Mouse (Mus musculus) limb, embryonic 14.5 days (tissue): Measurements from ENCODE around the gene Podxl2. TPM values are rescaled to one million over a fixed set of nuclear protein-coding genes. Genes with fewer than 3 reads are reported as not detected.

Experiments used
- ATAC-seq: fragments of 200-750 bp; cut with Nextera tagmentation; 2 replicates; pipeline ENCODE4 v1.8.0; 2017; ENCODE audit warnings: low read depth, moderate number of reproducible peaks, moderate TSS enrichment; ENCODE audit not compliant: low FRiP score
- DNase-seq: peaks from one replicate; pipeline ENCODE4 v3.0.0-alpha.2; 2015; ENCODE audit warnings: low spot score
- H3K27ac ChIP-seq: fragments of 300-500 bp; sonication (generic); replicated peaks from 2 replicates; pipeline ENCODE4 v1.5.1; 2014; ENCODE audit warnings: low read depth, mild to moderate bottlenecking, low read length, moderate library complexity, mixed read lengths
- H3K27me3 ChIP-seq: fragments of 300-500 bp; sonication (generic); 2 replicates; pipeline ENCODE4 v1.6.1; 2014; ENCODE audit warnings: low read length, mixed read lengths; ENCODE audit not compliant: control insufficient read depth, insufficient read depth
- H3K36me3 ChIP-seq: fragments of 300-500 bp; sonication (generic); 2 replicates; pipeline ENCODE4 v1.6.1; 2014; ENCODE audit warnings: mild to moderate bottlenecking, low read length, moderate library complexity, mixed read lengths; ENCODE audit not compliant: control insufficient read depth, insufficient read depth
- H3K4me1 ChIP-seq: fragments of 300-500 bp; sonication (generic); 2 replicates; pipeline ENCODE4 v1.6.1; 2014; ENCODE audit warnings: antibody characterized with exemption, low read length, mixed read lengths; ENCODE audit not compliant: control insufficient read depth, insufficient read depth
- H3K4me2 ChIP-seq: fragments of 300-500 bp; sonication (generic); replicated peaks from 2 replicates; pipeline ENCODE4 v1.6.1; 2014; ENCODE audit warnings: low read depth, mild to moderate bottlenecking, low read length, moderate library complexity; ENCODE audit not compliant: severe bottlenecking
- H3K4me3 ChIP-seq: fragments of 300-500 bp; sonication (generic); replicated peaks from 2 replicates; pipeline ENCODE4 v1.5.1; 2014; ENCODE audit warnings: low read length
- H3K9ac ChIP-seq: fragments of 300-500 bp; sonication (generic); 2 replicates; pipeline ENCODE4 v1.6.1; 2014; ENCODE audit warnings: mild to moderate bottlenecking, low read depth, low read length, moderate library complexity; ENCODE audit not compliant: severe bottlenecking
- H3K9me3 ChIP-seq: fragments of 300-500 bp; sonication (generic); 2 replicates; pipeline ENCODE4 v1.6.1; 2016; ENCODE audit warnings: low read length; ENCODE audit not compliant: control insufficient read depth
- POLR2A ChIP-seq: fragments of 200-500 bp; IDR thresholded peaks from 2 replicates; pipeline ENCODE4 v1.8.0; 2012; ENCODE audit warnings: inconsistent platforms, mild to moderate bottlenecking, moderate library complexity, borderline replicate concordance; ENCODE audit not compliant: insufficient read depth, insufficient read length; ENCODE audit errors: extremely low read depth
- WGBS: fragments of 180-500 bp; shearing (Covaris S2); extraction: QIAGEN DNeasy Blood & Tissue Kit; methylation state at CpG from one replicate; pipeline ENCODE4 v1.1.7; 2014; 5-methylcytosine and 5-hydroxymethylcytosine counted together
- polyA plus RNA-seq, 2 experiments: library from polyadenylated mRNA; depleted of rRNA in 1 of 2; stranded (reverse) in 1 of 2; unstranded in 1 of 2; fragments of >200 nt; fragmentation: Nextera tagmentation in 1 of 2; extraction: Ambion mirVana in 1 of 2; gene quantifications; 2 replicates each; pipeline versions ENCODE4 v1.2.1 to v1.2.3; 2012 to 2014

The Podxl2 gene
- polyA plus RNA-seq, 2 experiments = 96.2 to 192 TPM

DNA sequence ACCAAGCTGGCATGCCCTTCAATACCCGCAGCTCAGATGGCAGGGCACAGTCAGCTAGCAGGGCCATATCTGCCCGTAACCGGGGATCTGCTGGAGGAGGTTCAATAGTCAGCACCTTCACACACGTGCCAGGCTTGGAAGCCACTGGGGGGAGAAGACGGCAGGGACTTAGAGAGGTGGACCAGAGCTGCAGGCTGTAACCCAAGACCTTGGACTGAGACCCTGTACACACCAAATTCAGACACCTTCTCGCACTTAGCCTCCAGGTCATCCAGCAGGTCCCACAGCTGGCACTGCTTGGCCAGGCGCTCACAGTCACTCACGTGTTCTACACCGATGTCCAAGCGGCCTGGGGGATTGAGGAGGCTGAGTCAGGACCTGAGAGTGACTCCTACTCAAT lies 36.2 kb downstream of the Podxl2 start:
- Histone ChIP-seq H3K27me3 (no peaks in the 10 kb centered on the region), H3K27ac (no peak overlapping the region), H3K4me2 (no peak overlapping the region), H3K9me3 (no peaks in the 10 kb centered on the region), H3K9ac (no peak overlapping the region), H3K36me3 (peaks cover 42% of the 10 kb centered on the region), H3K4me1 (peaks cover 13% of the 10 kb centered on the region), H3K4me3 (no peak overlapping the region)
- ATAC-seq (no peak), DNase-seq (no peak)
- no peak for TF ChIP-seq POLR2A
- WGBS = 95% methylated on average over 10 of the region's 10 CpGs

DNA sequence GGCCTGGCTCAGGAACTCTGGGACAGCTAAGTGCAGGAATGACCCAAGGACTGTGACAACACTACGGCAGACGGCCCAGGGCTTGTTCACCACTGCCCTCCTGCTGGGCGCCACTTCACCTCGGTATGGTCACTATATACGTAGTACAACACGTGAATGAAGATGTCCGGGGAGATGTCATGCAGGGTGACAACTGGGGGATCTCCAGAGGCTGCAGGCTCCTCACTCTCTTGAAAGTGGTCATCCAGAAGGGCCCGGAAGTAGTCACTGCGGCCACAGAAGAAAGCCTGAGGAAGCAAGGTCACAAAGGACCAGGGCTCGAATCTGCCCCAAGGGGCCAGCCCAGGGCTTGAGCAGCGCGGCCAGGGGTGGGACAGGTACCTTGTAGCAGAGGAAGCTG lies 36.8 kb downstream of the Podxl2 start:
- 90% methylated on average over 12 of the region's 12 CpGs for WGBS
- Histone ChIP-seq H3K4me3 (no peak overlapping the region), H3K27me3 (no peaks in the 10 kb centered on the region), H3K27ac (no peak overlapping the region), H3K4me1 (peaks cover 8% of the 10 kb centered on the region), H3K4me2 (no peak overlapping the region), H3K36me3 (peaks cover 42% of the 10 kb centered on the region), H3K9me3 (no peaks in the 10 kb centered on the region), H3K9ac (no peak overlapping the region)
- ATAC-seq = no peak
- DNase-seq = no peak
- TF ChIP-seq POLR2A = no peak

DNA sequence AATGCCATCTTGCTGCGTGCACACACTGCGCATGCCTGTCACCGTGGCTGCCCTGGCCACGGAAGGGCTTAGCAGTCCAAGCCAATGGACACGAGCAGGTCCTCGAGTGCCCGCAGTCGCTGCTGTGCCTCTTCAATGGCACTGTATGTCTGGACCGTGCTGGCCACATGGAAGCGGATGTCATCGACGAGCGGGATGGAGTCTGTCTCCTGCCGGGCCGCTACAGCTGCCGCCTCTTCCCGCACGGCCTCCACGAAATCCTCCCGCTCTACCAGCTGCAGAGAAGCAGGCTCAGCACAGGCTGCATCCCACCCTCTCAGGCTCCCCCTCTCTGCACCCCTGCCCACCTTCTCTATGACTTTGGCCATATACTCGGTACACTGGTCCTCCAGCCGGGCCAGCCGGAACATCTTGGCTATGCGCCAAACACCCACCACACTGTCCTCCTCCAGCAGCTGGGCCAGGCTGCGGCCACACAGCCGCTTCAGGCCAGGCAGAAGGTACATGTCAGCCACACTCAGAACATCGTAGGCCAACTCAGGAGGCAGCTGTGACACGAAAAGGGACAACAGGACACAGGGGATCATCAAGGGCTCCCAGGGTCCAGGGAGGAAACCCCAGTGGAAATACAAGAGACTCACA lies 38.5 kb downstream of the Podxl2 start:
- no peaks in the 10 kb centered on the region for H3K9me3 ChIP-seq
- no peak for TF ChIP-seq POLR2A
- H3K9ac ChIP-seq = no peak overlapping the region
- H3K4me2 ChIP-seq = no peak overlapping the region
- no peak overlapping the region for H3K4me3 ChIP-seq
- peaks cover 7% of the 10 kb centered on the region for H3K4me1 ChIP-seq
- H3K27ac ChIP-seq = no peak overlapping the region
- H3K27me3 ChIP-seq = no peaks in the 10 kb centered on the region
- 88% methylated on average over 28 of the region's 28 CpGs for WGBS
- H3K36me3 ChIP-seq = peaks cover 42% of the 10 kb centered on the region
- no peak for ATAC-seq
- DNase-seq = no peak

DNA sequence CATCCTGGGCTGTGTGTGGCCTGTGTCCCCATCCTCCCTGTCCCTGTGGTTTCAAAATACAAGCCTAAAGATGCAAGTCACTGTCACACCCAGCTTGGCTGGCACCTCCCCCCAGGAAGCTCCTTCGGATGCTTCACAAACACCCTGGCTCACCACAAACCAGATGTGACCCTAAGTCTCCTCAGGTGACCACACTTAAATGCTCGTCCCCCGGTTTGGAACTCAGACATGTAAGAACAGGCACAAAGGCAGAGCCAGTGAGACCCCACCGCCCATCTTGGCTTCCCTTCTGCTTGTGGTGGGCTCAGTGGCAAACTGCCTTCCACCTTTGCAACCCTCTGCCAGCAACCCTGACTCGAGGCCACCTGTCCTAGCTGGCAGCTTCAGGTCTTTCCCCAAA lies 39.8 kb downstream of the Podxl2 start:
- Histone ChIP-seq H3K9ac (no peak overlapping the region), H3K4me1 (no peaks in the 10 kb centered on the region), H3K27me3 (no peaks in the 10 kb centered on the region), H3K4me2 (no peak overlapping the region), H3K27ac (no peak overlapping the region), H3K4me3 (no peak overlapping the region), H3K36me3 (peaks cover 42% of the 10 kb centered on the region), H3K9me3 (no peaks in the 10 kb centered on the region)
- no peak for DNase-seq
- 57% methylated on average over 5 of the region's 5 CpGs for WGBS
- ATAC-seq = no peak
- TF ChIP-seq POLR2A = no peak

DNA sequence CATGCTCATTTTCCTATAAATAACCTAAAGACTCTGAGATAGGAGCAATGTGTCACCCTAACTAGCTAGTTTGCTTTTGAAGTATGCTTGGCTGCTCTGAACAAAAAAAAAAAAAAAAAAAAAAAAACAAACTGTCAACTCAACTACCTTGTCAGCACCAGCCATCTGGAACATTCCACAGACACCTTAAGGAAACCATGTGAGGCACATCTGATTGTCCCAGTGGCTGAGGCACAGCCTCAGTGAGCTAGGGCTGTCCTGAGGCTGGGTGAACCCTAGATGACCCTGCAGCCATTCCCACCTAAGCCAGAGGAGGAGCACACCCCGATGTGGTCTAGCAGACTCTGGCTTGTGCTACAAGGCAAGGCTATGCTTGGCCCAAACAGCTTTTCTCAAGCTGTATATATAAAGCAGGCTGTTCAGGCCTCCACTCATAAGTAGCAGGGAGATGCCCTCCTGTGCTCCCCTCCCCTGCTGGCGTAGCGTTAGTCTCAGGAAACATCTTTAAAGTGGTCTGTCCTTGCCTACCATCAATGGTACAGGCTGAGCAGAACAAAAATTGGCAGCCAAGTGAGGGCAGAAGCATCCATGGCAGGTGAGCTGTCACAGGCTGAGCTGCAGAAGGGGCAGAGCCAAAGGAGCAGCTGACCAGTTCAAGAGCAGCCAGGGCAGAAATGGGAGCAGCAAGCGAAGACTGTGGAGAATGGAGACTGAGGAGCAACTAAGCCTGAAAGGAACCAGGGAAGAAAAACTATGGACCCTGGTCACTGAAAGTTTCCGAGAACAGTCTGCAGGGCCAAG lies 41.3 kb downstream of the Podxl2 start:
- no peak overlapping the region for H3K27ac ChIP-seq
- no peak for ATAC-seq
- no peak for DNase-seq
- no peaks in the 10 kb centered on the region for H3K9me3 ChIP-seq
- H3K9ac ChIP-seq = no peak overlapping the region
- H3K4me1 ChIP-seq = no peaks in the 10 kb centered on the region
- 80% methylated on average over 5 of the region's 5 CpGs for WGBS
- peaks cover 30% of the 10 kb centered on the region for H3K36me3 ChIP-seq
- H3K27me3 ChIP-seq = no peaks in the 10 kb centered on the region
- no peak overlapping the region for H3K4me3 ChIP-seq
- H3K4me2 ChIP-seq = no peak overlapping the region
- no peak for TF ChIP-seq POLR2A
